23 mouse cellular contexts compared by ENCODE assay signal in the genomic region with DNA sequence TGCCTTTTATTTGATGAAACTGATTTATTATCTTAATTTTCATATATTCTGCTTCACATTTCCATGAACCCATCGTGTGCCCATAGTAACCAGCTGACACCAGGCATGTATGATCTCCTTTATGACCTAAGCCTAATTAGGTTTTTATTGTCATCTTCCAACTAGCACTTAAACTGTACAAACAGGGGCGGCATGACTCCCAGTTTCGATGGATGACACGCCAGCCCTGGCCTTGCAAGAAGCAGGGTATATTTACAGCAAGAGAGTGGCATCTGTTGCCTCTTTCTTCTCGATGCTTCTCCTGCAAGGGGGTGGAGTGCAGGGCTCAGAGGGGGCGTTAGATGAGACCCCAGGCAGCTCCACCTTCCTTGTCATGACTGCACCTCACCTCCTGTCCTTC.
"Had no signal": no experiment of that assay in that cellular context is flagged by ENCODE, and none has a peak within 500 bp of the region (broad histone marks: within the 10 kb centered on the region; RNA-seq: fewer than 3 reads in every experiment).

No protein-coding gene starts in this region.

- H3K9me3 ChIP-seq: limb, embryonic 10.5 days; limb, embryonic 13.5 days; liver, embryonic 12.5 days; liver, embryonic 15.5 days; lung, embryonic 15.5 days; midbrain, embryonic 12.5 days; neural tube, embryonic 12.5 days; stomach, embryonic 15.5 days had no signal

- H3K9ac ChIP-seq: limb, embryonic 13.5 days; liver, embryonic 12.5 days; liver, embryonic 15.5 days; lung, embryonic 15.5 days; midbrain, embryonic 12.5 days; neural tube, embryonic 12.5 days; stomach, embryonic 15.5 days had no signal

- ATAC-seq: intestine, postnatal 0 days; liver, embryonic 12.5 days had no signal

- H3K27ac ChIP-seq: kidney, postnatal 0 days; layer of hippocampus, adult 2 months; limb, embryonic 10.5 days; limb, embryonic 13.5 days; liver, embryonic 12.5 days; liver, embryonic 15.5 days; lung, embryonic 15.5 days; midbrain, embryonic 12.5 days; neural tube, embryonic 12.5 days; stomach, embryonic 15.5 days had no signal

- H3K4me2 ChIP-seq: limb, embryonic 13.5 days; liver, embryonic 12.5 days; liver, embryonic 15.5 days; lung, embryonic 15.5 days; midbrain, embryonic 12.5 days; neural tube, embryonic 12.5 days; stomach, embryonic 15.5 days had no signal

- DNase-seq: kidney, adult 2 months; kidney, postnatal 25 days; layer of hippocampus, adult 9-11 months; liver; lung, adult 18-20 months; lung, postnatal 10 days; lung, postnatal 36 days; retina, postnatal 1 day; right cerebral cortex, postnatal 25 days; spleen, adult 18-20 months; thymus, postnatal 25 days had no signal

- H3K4me3 ChIP-seq: layer of hippocampus, adult 2 months; limb, embryonic 10.5 days; limb, embryonic 13.5 days; liver, embryonic 12.5 days; liver, embryonic 15.5 days; lung, embryonic 15.5 days; megakaryocyte, embryonic 14.5 days; midbrain, embryonic 12.5 days; neural tube, embryonic 12.5 days; stomach, embryonic 15.5 days had no signal

- H3K27me3 ChIP-seq: limb, embryonic 13.5 days; liver, embryonic 12.5 days; liver, embryonic 15.5 days; lung, embryonic 15.5 days; megakaryocyte, embryonic 14.5 days; midbrain, embryonic 12.5 days; neural tube, embryonic 12.5 days; stomach, embryonic 15.5 days had no signal

- H3K4me1 ChIP-seq: liver, embryonic 12.5 days; liver, embryonic 15.5 days; lung, embryonic 15.5 days; megakaryocyte, embryonic 14.5 days; stomach, embryonic 15.5 days had no signal

- H3K36me3 ChIP-seq: limb, embryonic 10.5 days; limb, embryonic 13.5 days; liver, embryonic 12.5 days; liver, embryonic 15.5 days; lung, embryonic 15.5 days; midbrain, embryonic 12.5 days; neural tube, embryonic 12.5 days; stomach, embryonic 15.5 days had no signal
